Mouse (Mus musculus): ENCODE measurements around the gene 3425401B19Rik. TPM values are rescaled to one million over a fixed set of nuclear protein-coding genes. Genes with fewer than 3 reads are reported as not detected.

The 3425401B19Rik gene
- polyA plus RNA-seq, 1 experiment = 0.11 TPM

DNA sequence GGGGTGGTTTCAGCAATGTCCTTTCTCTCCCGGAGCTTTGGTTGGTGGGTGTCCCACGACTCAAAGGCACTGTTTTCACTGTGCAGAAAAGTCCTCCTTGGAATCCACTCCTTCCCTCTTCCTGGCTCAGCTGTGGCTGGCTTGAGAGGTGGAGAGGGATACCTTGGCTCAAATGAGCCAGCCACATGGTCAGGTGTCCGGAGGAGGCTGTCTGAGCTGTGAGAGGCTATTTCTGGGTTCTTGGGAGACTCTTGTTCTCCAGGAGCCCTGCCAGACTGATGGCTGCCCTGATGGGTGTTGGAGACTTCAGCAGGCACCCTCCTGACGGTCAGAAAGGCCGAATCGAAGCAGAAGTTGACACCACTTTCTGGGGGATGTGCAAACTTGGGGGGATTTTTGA lies 22.0 kb downstream of the 3425401B19Rik start:
- Histone ChIP-seq H3K4me3 (ENCODE audit: low read depth, low read length) (no peak overlapping the region), H3K36me3 (ENCODE audit: control insufficient read depth, insufficient read depth, low read length) (no peaks in the 10 kb centered on the region), H3K27me3 (ENCODE audit: control insufficient read depth, insufficient read depth, low read length) (no peaks in the 10 kb centered on the region), H3K4me1 (ENCODE audit: control insufficient read depth, insufficient read depth, insufficient read length, low read length) (no peaks in the 10 kb centered on the region), H3K27ac (ENCODE audit: insufficient read depth, low read depth, low read length) (no peak overlapping the region)
- no peak for TF ChIP-seq POLR2A (IDR thresholded peaks at IDR 0.05; ENCODE audit: low read depth, low read length)
- TF ChIP-seq CTCF (IDR thresholded peaks at IDR 0.05; ENCODE audit: extremely low read depth, insufficient read length, insufficient replicate concordance, low read depth, low read length) = no peak
- 78% methylated on average over 6 of the region's 6 CpGs for WGBS

DNA sequence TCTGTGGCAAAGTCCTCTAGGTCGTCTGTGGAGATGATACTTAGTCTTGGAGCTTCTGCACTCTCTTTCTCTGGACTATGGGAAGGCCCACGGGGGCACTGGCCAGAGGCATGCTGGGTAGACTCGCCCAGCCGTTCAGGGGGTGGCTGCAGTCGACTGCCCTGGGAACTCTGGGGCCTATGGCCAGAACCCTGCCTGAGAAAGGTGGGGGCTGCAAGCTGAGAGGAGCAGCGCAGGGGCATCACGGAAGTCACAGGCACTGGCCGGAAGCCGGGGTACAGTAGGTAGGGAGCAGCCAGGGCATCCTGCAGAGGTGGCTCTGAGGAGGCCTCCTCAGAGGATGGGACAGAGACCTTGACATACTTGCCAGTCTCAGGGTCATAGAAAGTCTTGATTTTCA lies 25.3 kb downstream of the 3425401B19Rik start:
- no peak overlapping the region for H3K4me3 ChIP-seq (ENCODE audit: low read depth, low read length)
- H3K36me3 ChIP-seq (ENCODE audit: control insufficient read depth, insufficient read depth, low read length) = no peaks in the 10 kb centered on the region
- H3K4me1 ChIP-seq (ENCODE audit: control insufficient read depth, insufficient read depth, insufficient read length, low read length) = no peaks in the 10 kb centered on the region
- WGBS = 81% methylated on average over 9 of the region's 9 CpGs
- H3K27me3 ChIP-seq (ENCODE audit: control insufficient read depth, insufficient read depth, low read length) = no peaks in the 10 kb centered on the region
- TF ChIP-seq CTCF (IDR thresholded peaks at IDR 0.05; ENCODE audit: extremely low read depth, insufficient read length, insufficient replicate concordance, low read depth, low read length) (no peak), POLR2A (IDR thresholded peaks at IDR 0.05; ENCODE audit: low read depth, low read length) (no peak)
- H3K27ac ChIP-seq (ENCODE audit: insufficient read depth, low read depth, low read length) = no peak overlapping the region

DNA sequence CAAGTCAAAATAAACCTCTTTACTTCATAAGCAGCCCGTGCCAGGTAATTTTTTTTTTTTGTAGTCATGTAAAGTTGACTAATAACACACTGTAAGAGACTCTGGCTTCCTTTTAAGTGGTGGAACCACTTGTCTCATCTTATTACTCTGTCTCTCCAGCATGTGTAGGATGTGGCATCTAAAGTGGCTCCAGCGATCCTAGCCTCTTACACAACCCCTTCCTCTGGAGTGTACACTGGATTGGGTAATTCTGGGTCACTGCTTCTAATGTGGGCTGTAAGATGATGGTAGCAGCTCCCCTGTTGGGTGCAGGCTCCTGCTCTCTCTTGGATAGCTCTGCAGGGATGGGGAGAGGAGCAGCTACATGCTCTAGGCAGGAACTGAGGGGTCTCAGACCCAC lies 46.6 kb downstream of the 3425401B19Rik start:
- no peak for TF ChIP-seq POLR2A (IDR thresholded peaks at IDR 0.05; ENCODE audit: low read depth, low read length)
- TF ChIP-seq CTCF (IDR thresholded peaks at IDR 0.05; ENCODE audit: extremely low read depth, insufficient read length, insufficient replicate concordance, low read depth, low read length) = no peak
- Histone ChIP-seq H3K4me1 (ENCODE audit: control insufficient read depth, insufficient read depth, insufficient read length, low read length) (no peaks in the 10 kb centered on the region), H3K27ac (ENCODE audit: insufficient read depth, low read depth, low read length) (no peak overlapping the region), H3K36me3 (ENCODE audit: control insufficient read depth, insufficient read depth, low read length) (no peaks in the 10 kb centered on the region), H3K4me3 (ENCODE audit: low read depth, low read length) (no peak overlapping the region), H3K27me3 (ENCODE audit: control insufficient read depth, insufficient read depth, low read length) (no peaks in the 10 kb centered on the region)
- WGBS = 81% methylated on average over 2 of the region's 2 CpGs

DNA sequence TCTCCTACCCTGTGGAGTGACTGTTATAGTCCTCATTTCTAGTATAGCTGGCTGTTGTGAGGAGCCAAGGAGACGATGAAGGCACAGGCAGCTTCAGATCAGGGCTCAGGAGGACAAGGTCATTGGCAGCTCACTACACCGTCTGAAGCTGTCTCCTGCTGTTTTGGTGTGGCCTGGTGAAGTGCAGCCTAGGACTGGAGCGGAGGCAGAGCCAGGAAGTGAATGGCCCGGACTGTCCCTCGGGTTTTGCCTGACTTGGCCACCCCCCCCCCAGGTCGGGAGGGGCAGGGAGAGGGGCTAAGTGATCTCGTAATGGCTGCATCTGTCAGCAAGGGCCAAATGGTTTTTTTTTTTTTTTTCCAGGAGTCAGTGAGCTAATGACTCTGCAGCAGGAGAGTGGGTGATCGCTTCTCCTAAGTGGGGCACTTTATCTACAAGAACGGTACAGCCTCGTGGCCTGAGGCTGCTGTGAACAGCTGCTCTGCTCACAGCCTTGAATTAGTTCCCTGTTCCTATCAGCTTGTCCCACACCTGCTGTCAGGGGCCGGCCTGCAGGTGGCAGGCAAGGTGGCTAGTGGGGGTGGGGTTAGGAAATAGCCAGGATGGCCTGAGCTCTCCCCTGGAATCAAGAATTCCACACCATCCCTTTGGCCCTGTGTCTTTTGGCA lies 50.9 kb downstream of the 3425401B19Rik start:
- H3K36me3 ChIP-seq (ENCODE audit: control insufficient read depth, insufficient read depth, low read length) = no peaks in the 10 kb centered on the region
- H3K4me3 ChIP-seq (ENCODE audit: low read depth, low read length) = no peak overlapping the region
- 13% methylated on average over 11 of the region's 11 CpGs for WGBS

DNA sequence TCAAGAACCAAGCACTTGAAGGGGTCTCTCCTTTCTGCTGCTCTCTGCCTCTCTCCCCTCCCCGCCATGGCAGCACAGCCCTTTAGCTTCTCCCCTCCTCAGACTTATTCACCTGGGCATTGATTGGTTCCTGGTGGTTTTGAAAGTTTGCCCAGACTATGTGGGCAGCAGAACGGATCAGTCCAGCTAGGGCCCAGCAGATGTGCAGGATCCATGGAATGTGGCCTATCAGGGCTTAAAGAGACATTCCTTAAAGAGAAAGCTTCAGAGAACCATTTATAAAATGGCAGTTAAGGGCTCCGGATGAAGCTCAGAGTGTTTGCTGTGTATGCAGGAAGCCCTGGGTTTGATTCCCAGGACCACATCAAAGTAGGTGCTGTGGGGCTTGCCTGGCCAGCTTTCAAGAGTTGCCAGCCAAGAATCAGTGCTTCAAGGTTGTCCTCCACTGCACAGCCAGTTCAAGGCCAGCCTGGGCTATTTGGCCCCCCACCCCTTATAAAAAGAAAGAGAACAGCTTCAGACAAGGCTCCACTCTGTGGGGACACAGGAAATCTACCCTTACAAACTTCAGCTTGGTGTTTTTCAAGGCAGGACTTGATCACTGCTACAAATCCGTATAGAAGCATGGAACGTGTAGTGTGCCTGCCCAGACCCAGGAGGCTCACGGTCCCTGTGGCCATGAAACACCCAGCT lies 52.0 kb downstream of the 3425401B19Rik start:
- TF ChIP-seq CTCF (IDR thresholded peaks at IDR 0.05; ENCODE audit: extremely low read depth, insufficient read length, insufficient replicate concordance, low read depth, low read length) (no peak), POLR2A (IDR thresholded peaks at IDR 0.05; ENCODE audit: low read depth, low read length) (no peak)
- H3K27me3 ChIP-seq (ENCODE audit: control insufficient read depth, insufficient read depth, low read length) = no peaks in the 10 kb centered on the region
- no peaks in the 10 kb centered on the region for H3K36me3 ChIP-seq (ENCODE audit: control insufficient read depth, insufficient read depth, low read length)
- H3K27ac ChIP-seq (ENCODE audit: insufficient read depth, low read depth, low read length) = no peak overlapping the region
- H3K4me1 ChIP-seq (ENCODE audit: control insufficient read depth, insufficient read depth, insufficient read length, low read length) = no peaks in the 10 kb centered on the region
- 75% methylated on average over 6 of the region's 6 CpGs for WGBS
- H3K4me3 ChIP-seq (ENCODE audit: low read depth, low read length) = no peak overlapping the region

More for the DNA sequence above, 50.9 kb downstream of the 3425401B19Rik start:
- no peak for TF ChIP-seq POLR2A (IDR thresholded peaks at IDR 0.05; ENCODE audit: low read depth, low read length)
- no peak for TF ChIP-seq CTCF (IDR thresholded peaks at IDR 0.05; ENCODE audit: extremely low read depth, insufficient read length, insufficient replicate concordance, low read depth, low read length)
- H3K27ac ChIP-seq (ENCODE audit: insufficient read depth, low read depth, low read length) = no peak overlapping the region
- H3K27me3 ChIP-seq (ENCODE audit: control insufficient read depth, insufficient read depth, low read length) = no peaks in the 10 kb centered on the region
- no peaks in the 10 kb centered on the region for H3K4me1 ChIP-seq (ENCODE audit: control insufficient read depth, insufficient read depth, insufficient read length, low read length)

DNA sequence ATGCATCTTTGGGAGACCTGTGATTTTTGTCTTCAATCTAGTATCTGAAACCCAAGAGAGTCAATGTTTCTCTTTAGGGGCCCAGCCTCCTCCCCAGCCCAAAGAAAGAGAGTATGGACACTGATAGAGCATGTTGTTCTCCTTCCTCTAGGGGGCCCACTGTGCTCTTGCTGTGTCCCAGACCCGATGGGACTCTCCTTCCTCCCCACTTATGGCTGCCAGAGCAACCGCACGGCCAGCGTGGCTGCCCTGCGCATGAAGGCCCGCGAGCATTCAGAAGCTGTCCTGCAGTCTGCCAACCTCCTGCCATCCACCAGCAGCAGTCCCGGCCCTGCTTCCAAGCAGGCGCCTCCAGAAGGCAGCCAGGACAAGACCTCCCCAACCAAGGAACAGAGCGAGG lies 56.5 kb downstream of the 3425401B19Rik start:
- Histone ChIP-seq H3K4me1 (ENCODE audit: control insufficient read depth, insufficient read depth, insufficient read length, low read length) (no peaks in the 10 kb centered on the region), H3K36me3 (ENCODE audit: control insufficient read depth, insufficient read depth, low read length) (no peaks in the 10 kb centered on the region), H3K27ac (ENCODE audit: insufficient read depth, low read depth, low read length) (no peak overlapping the region), H3K4me3 (ENCODE audit: low read depth, low read length) (no peak overlapping the region), H3K27me3 (ENCODE audit: control insufficient read depth, insufficient read depth, low read length) (no peaks in the 10 kb centered on the region)
- TF ChIP-seq POLR2A (IDR thresholded peaks at IDR 0.05; ENCODE audit: low read depth, low read length) = no peak
- no peak for TF ChIP-seq CTCF (IDR thresholded peaks at IDR 0.05; ENCODE audit: extremely low read depth, insufficient read length, insufficient replicate concordance, low read depth, low read length)
- WGBS = 52% methylated on average over 10 of the region's 10 CpGs

DNA sequence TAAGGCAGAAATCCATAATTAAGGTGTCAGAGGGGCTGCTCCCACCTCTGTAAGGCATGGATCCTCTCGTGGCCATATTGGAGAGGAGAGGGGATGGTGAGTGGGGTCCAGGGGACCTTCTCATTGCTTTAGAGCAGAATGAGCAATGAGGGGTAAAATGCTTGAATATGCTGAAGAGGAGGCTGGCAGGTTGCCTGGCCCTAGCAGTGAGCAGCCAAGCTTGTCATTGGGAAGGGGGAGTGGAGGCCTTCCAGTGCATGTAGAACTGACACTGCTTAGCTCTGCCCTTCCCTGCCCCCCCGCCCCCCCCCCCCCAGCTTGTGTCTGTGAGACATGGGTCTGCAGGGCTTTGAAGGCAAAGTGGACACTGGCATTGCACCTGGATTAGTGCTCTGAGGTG lies 57.8 kb downstream of the 3425401B19Rik start:
- H3K27ac ChIP-seq (ENCODE audit: insufficient read depth, low read depth, low read length) = no peak overlapping the region
- TF ChIP-seq CTCF (IDR thresholded peaks at IDR 0.05; ENCODE audit: extremely low read depth, insufficient read length, insufficient replicate concordance, low read depth, low read length) (no peak), POLR2A (IDR thresholded peaks at IDR 0.05; ENCODE audit: low read depth, low read length) (no peak)
- no peaks in the 10 kb centered on the region for H3K4me1 ChIP-seq (ENCODE audit: control insufficient read depth, insufficient read depth, insufficient read length, low read length)
- WGBS = 25% methylated on average over 2 of the region's 2 CpGs
- H3K36me3 ChIP-seq (ENCODE audit: control insufficient read depth, insufficient read depth, low read length) = no peaks in the 10 kb centered on the region
- H3K27me3 ChIP-seq (ENCODE audit: control insufficient read depth, insufficient read depth, low read length) = no peaks in the 10 kb centered on the region
- H3K4me3 ChIP-seq (ENCODE audit: low read depth, low read length) = no peak overlapping the region

Data from small intestine, adult 2 months (tissue).